Mouse (Mus musculus) cortical plate, adult 2 months (tissue): ENCODE results near the gene Utp11. TPM values are rescaled to one million over a fixed set of nuclear protein-coding genes. Genes with fewer than 3 reads are reported as not detected.
A peak's percentile ranks its signal among the peaks of the same experiment; 100 is the strongest.

ENCODE experiments used
- H3K27ac ChIP-seq: fragments of 200-500 bp; 2 replicates; pipeline ENCODE4 v1.5.1; 2012; ENCODE audit warnings: low read length, control low read depth, inconsistent platforms; ENCODE audit not compliant: insufficient read depth
- H3K4me1 ChIP-seq: fragments of 200-500 bp; 2 replicates; pipeline ENCODE4 v1.6.1; 2011; ENCODE audit warnings: low read length; ENCODE audit not compliant: control insufficient read depth, insufficient read depth
- H3K4me3 ChIP-seq: fragments of 200-500 bp; 2 replicates; pipeline ENCODE4 v1.5.1; 2011; ENCODE audit warnings: mild to moderate bottlenecking, low read length, control low read depth; ENCODE audit not compliant: insufficient read depth
- CTCF ChIP-seq: fragments of 200-500 bp; IDR thresholded peaks from 2 replicates; pipeline ENCODE4 v1.5.1; 2011; ENCODE audit warnings: mild to moderate bottlenecking, control low read depth, low read length; ENCODE audit not compliant: insufficient read depth; ENCODE audit errors: extremely low read depth
- POLR2A ChIP-seq: fragments of 200-500 bp; IDR thresholded peaks from 2 replicates; pipeline ENCODE4 v1.6.1; 2011; ENCODE audit warnings: mild to moderate bottlenecking, low read length, control low read depth; ENCODE audit not compliant: insufficient read depth; ENCODE audit errors: extremely low read depth
- polyA plus RNA-seq: library from polyadenylated mRNA; depleted of rRNA; stranded (reverse); fragments of >200 nt; gene quantifications from 2 replicates; pipeline ENCODE4 v1.2.3, GENCODE M21; 2012

The Utp11 gene
- polyA plus RNA-seq, 1 experiment = 19.3 TPM

DNA sequence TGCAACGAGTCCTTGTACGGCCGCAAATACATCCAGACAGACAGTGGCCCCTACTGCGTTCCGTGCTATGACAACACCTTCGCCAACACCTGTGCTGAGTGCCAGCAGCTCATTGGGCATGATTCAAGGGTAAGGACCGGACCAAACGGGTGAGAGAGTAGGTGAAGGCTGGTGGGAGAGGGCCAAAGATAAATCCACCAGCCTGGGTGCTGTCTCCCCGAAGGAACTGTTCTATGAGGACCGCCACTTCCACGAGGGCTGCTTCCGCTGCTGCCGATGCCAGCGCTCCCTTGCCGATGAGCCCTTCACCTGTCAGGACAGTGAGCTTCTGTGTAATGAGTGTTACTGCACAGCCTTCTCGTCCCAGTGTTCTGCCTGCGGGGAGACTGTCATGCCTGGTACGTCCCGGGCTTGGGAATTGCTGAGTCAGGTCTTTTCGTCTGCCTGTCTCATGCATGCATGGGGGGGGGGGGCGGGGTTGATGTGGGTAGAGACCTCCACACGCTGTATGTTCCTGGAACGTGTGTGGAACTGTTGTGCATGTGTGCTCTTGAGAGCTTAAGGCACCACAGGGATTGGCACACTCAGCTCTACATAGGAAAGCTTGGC is 12.4 kb upstream of the Utp11 start:
- H3K4me3 ChIP-seq = no peak overlapping the region
- TF ChIP-seq POLR2A = no peak
- no peak for TF ChIP-seq CTCF
- no peaks in the 10 kb centered on the region for H3K4me1 ChIP-seq
- H3K27ac ChIP-seq = no peak overlapping the region

- no peaks in the 10 kb centered on the region for H3K4me1 ChIP-seq
- H3K27ac ChIP-seq = 0 out of 2 replicates have a peak overlapping the region, but pooled peaks have one; percentile 17
- no peak for TF ChIP-seq POLR2A
- no peak for TF ChIP-seq CTCF
- H3K4me3 ChIP-seq = no peak overlapping the region
These were observed 11.5 kb upstream of the Utp11 start for GRCm38 (mm10) chr4:124704797-124705474.

DNA sequence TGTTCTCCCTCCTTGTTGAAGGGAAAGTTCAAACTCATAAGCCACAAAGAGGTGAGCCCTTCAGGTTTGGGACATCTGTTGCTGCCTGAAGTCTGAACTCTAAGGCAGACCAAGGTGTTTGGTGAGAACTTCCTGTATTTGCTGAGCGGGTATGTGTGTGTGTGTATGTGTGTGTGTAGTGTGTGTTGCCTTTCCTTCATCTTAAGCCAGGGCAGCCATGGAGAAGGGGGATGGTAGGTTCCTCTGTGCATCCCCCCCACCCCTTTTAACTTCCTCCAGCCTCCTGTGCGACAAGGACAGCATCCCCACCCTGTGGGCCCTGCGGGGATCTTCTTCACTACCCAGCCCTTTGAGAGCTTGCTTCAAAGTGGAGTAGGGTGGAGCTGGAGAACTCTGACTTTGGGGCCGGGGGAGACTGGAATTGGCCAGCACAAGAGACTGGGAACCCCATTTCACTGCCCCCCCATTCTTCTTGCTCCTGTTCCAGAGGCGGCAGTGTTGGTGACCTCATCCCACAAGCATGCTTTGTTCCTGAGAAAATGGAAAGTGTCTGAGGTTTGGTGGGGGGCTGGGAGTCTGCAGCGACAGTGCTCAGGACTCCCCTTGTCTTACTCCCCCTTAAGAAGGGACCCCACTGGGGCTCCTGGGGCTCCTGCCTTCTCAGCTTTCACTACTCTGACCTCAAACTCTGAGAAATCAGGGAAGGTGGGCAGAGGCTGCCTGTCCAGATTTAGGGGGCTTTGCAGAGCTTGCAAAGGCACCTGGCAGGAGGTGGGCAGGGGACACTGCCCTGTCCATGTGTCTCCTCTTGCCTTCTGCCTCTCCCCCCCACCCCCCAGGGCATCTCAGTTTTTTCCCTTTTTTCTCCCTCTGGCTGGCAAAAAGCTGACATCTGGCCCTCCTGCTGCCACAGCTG is 10.7 kb upstream of the Utp11 start:
- H3K4me3 ChIP-seq = no peak overlapping the region
- H3K4me1 ChIP-seq = no peaks in the 10 kb centered on the region
- no peak for TF ChIP-seq POLR2A
- no peak for TF ChIP-seq CTCF
- H3K27ac ChIP-seq = peak overlapping the region; percentile 86; the same call in 1 of the 2 replicates

DNA sequence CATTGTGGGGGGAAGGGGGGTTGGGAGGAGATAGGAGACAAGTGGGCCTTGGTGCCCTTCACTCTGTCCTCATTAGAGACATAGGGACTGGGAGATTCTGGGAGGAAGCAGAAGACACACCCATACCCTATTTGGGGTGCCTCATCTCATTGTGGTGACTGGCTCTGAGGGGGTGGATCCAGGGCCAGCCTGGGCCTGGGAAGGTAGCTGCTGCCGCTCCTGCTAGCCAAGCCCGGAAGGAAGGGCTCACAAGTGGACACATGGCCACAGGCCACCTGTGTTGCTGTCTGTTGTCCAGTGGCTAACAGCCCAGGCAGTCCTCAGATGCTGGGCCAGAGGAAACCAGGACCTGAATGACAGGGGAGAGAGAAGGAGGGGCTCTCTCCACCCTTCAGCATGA is 10.0 kb upstream of the Utp11 start:
- Histone ChIP-seq H3K4me1 (no peaks in the 10 kb centered on the region), H3K4me3 (no peak overlapping the region), H3K27ac (peak overlapping the region; percentile 86; the same call in 1 of the 2 replicates)
- no peak for TF ChIP-seq POLR2A

- H3K4me1 ChIP-seq = no peaks in the 10 kb centered on the region
- H3K4me3 ChIP-seq = no peak overlapping the region
- no peak for TF ChIP-seq POLR2A
- no peak for TF ChIP-seq CTCF
- no peak overlapping the region for H3K27ac ChIP-seq
These were observed 8.5 kb upstream of the Utp11 start for GRCm38 (mm10) chr4:124701916-124702315.

GRCm38 (mm10) chr4:124701052-124701845 is 7.8 kb upstream of the Utp11 start:
- no peaks in the 10 kb centered on the region for H3K4me1 ChIP-seq
- H3K4me3 ChIP-seq = peak overlapping the region; percentile 2
- TF ChIP-seq CTCF (no peak), POLR2A (no peak)
- H3K27ac ChIP-seq = no peak overlapping the region

DNA sequence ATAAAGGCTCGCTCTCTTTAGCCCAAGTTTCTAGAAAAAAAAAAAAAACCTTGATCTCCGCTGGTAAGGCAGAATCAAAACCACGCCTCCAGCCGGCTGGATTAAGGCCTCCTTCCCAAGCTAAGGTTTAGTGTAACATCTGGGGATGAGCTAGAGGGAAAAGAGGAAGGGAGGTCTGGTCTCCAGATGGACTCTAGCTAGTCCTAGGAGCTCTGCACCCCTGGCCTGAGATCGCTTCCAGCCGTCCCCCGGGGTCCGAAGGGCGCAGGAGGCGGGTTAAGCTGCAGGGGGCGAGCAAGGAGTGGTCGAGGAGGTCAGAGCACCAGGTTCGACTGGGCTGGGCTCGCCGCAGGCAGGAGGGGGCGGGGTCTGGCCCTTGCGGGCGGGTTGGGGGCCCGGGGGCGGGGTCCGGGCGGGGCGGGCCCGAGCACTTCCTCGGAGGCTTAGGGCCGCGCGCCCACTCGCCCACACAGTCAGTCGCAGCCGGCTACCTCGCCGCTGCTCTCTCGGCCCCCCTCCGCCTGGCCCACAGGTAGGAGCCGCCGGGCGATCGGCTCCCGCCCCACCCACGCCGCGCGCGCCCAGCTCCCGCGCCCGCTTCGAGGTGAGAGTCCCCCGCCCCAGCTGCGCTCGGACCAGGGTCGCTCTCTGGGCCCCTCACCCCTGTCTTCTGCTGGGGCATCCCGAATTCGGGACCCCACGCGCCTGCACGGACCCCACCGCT is 7.0 kb upstream of the Utp11 start, which contains the start of gene Fhl3:
Gene Fhl3, plus strand, starts transcription at position 454 of the 724 bp plus-strand sequence.
- TF ChIP-seq CTCF (no peak), POLR2A (no peak)
- Histone ChIP-seq H3K27ac (no peak within 1 kb of the TSS), H3K4me3 (peak within 1 kb of the TSS; percentile 2), H3K4me1 (no peaks in the 10 kb centered on the region)

GRCm38 (mm10) chr4:124699791-124700190 is 6.4 kb upstream of the Utp11 start:
- TF ChIP-seq CTCF (no peak), POLR2A (no peak)
- no peak overlapping the region for H3K4me3 ChIP-seq
- H3K4me1 ChIP-seq = no peaks in the 10 kb centered on the region
- no peak overlapping the region for H3K27ac ChIP-seq
